Mouse (Mus musculus): Measurements from ENCODE around the gene Mrpl18. TPM values are rescaled to one million over a fixed set of nuclear protein-coding genes. Genes with fewer than 3 reads are reported as not detected.
"Not testable (repeated sequence)": the region's sequence is repeated elsewhere in the genome, so short reads cannot be mapped to it uniquely, and the experiment has no call there.

Gene Mrpl18
- 100 to 1,000 TPM; 161 to 175 (median 169) TPM for total RNA-seq (2022)

DNA sequence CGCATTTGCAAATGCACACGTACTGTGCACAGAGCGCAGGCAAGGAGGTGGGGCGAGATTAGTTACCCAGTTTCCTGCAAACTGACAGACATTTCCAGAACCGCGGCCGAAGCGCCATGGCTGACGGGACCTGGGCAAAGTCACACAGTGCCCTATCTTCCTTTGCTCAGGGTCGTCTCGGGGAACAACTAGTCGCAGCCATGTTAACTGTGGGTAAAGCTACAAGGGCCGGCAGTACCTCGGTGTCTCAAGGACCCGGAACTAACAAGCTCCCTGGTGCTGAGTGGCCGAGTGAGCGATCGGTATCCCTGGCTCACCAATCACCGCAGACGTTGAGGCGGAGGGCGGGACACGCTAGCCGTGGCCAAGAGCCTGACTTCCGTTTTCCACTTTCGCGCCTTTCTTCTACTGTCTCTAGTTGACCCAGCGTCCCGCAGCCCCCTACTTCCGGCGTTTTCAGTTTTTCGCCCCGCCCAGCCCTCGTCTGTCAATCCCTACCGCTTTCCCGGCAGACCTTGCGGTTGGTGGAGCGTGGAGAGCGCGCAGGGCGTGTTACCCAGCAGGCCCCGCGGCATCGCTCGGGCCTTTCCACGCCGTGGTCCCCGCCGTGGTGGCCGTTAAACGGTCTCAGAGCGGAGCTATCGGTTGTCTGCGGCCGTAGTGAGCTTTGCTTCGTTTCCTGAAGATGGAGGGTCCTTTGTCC, at the start of gene Mrpl18:
Gene Mrpl18, minus strand, starts transcription at position 465 of the 703 bp plus-strand sequence.
- DNase-seq (ENCODE audit: low spot score): peak; percentile 99

DNA sequence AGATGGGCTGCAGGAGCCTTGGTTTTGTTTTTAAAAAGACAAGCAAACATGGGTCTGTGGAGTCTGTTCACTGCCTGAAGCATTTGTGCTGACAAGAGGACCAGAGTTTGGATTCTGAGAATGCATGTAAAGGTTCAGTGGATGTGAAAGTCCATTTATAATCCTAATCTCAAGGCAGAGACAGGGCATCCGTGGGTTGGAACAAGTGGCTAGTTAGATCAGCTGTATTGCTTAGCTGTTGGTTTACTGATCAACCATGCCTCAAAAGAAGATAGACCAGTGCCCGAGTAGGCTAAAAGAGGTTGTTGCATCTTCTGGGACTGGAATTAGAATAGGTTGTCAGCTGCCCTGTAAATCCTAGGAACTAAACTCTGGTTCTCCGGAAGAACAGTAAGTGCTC, 47.3 kb upstream of the Mrpl18 start:
- DNase-seq (ENCODE audit: low spot score): no peak

DNA sequence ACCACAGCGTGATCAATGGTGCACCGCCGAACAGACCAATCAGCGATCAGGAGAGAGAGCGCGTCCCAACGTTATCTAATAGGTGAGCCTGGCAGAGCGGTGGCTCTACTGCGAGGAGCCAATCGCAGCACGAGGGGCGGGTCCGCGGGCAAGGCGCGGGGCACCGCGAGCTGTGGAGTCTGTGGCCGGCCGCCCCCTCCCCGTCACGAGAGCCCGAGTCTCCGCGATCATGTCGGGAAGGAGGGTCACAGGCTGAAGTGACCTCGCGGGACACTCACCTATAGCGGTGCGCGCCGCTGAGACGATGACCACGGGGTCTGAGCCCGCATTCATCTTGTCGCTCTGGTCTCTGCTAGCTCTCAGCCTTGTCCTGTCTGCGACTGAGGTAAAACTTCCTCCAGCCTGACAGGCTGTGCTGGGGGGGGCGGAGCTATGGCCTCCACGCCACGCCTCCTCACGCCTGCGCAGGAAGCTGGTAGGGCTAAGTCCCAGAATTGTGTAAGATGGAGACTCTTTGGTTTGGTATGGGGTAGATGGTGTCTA, 44.3 kb upstream of the Mrpl18 start, which contains the start of gene Acat2:
Gene Acat2, minus strand, starts transcription at position 417 of the 543 bp plus-strand sequence.
- peak; percentile 92 for DNase-seq (ENCODE audit: low spot score)

DNA sequence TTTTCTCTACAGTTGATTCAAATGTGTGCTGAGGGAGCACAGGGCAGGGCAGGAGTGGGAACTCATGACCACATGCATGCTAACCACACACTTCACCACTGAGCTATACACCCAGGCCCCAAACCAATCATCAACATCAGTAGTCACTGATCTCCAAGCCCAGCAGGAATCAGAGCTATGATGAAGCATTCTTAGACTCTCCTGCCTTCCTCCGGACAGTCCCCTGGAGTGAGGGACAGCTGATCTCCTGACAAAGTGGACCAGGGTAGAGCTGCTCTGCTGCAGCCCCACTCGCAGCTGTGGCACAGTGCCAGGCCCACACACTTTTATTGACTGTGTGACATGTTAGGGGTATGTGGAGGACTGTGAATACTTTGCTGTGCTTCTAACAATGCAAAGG, 43.2 kb upstream of the Mrpl18 start:
- DNase-seq (ENCODE audit: low spot score): not testable (repeated sequence)

DNA sequence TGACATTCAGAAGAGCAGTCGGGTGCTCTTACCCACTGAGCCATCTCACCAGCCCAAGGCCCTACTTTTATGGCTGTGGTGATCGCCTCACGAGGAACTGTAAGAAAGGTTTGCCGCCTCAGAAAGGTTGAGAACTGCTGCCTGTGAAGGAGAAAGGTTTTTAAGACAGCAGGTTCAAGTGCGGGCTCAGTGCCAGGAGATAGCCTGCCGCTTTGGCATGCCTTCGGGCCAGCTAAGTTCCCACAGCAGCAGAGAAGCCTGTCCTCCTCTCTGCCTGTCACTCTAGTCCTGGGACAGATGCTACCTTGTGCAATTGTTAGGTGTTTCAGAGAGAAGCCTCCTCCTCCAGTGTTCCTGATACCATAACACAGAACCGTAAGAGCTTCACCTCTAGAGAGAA, 40.5 kb upstream of the Mrpl18 start:
- no peak for DNase-seq (ENCODE audit: low spot score)

DNA sequence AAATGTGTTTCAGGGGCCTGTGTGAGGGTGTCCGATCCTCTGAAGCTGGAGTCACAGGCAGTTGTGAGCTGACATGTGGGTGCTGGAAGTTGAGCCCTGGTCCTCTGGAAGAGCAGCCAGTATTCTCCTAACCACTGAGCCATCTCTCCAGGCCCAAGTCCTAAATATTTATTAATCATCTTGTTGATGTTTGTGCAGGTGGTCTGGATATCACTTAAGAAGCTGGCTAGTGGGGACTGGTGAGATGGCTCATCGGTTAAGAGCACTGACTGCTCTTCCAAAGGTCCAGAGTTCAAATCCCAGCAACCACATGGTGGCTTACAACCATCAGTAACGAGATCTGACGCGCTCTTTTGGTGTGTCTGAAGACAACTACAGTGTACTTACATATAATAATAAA, 33.5 kb upstream of the Mrpl18 start:
- no peak for DNase-seq (ENCODE audit: low spot score)

DNA sequence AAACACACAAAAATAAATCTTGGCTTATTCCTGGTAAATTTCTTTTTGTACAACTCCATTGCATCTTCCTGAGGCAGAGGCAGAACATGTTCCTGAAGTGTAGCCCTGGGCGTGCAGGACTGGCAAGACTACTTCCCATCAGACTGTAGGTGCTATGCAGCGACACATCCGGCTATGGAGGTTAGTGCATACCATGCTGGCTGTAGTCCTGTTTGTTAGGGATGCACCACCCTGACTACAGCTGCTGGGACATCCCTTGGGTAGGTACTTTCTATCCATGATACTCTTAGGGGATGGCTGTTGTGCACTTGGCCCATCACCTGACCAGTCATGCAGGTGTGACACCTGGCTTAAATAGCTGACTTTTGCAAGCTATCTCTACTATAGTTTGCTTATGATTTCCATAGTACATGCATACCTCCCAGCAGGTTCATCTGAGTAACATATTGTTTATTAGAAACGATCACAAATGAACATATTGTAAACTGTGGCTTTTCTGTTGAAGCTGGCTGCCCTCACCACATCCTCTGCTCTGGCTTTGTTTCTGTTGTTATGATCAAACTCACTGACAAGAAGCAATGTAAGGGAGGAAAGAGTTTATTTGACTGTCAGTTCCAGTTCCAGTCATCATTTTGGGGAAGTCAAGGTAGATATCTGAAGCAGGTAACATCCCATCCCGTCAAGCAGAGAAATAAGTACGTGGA, 26.5 kb upstream of the Mrpl18 start:
- DNase-seq (ENCODE audit: low spot score): no peak

DNA sequence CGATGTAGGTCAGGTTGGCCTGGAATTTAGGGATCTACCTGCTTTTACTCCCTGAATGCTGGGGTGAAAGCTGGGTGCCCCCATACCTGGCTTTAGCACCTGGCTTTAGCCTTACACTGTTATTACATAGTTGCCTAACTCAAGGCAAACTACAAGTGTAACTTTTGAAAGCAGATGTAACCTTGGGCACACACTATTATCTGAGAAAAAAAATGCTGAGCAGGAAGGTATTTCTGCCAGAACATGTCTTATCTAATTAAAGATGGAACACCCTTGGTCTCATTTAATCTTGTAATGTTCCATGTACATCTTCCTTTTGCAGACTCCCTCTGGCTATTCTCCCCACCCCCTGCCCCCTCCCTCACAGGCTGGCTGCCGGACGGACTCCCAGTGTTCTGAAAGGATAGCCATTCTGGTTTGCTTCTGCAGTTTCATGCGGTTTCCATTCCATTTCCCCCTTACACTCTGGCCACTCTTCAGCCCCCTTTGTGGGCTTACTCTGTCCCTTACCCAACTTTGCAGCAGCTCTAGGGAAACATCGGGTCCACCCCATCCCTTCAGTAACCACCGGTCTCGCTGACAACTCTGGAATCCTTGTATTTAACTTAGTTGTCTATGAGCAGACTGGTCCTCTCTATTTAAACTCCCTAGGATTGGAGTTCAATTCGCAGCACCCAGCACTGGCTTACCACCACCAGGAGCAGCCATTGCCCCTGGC, 25.6 kb upstream of the Mrpl18 start:
- no peak for DNase-seq (ENCODE audit: low spot score)

DNA sequence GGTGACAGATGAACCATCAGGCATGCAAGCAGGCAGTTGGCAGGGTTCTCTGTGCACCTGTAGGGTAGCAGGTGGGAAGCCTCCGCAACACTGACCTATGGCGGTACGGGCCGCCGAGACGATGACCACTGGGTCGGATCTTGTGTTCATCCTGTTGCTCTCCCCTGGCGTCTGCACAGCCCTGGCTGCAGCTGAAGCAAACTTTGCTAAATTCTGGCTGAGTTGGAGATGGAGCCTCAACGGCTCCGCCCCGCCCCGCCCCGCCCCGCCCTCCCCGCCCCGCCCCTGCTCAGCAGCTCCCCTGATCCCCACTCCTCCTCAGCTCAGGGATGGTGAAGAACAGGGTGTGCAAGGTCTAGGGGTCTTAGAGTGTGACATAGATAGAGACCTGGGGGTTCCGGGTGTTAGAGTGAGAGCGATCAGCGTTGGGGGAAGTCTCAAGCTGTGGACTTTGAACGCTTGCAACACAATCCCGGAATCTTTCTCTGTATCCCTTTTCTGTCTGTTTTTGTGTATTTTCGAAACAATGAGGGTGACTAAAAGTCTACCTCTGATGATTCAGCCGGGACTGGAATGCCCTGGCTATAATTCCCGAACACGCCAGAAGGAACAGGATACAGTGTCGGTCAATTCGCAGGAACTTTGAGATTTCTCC, 24.1 kb upstream of the Mrpl18 start, which contains the start of gene Acat3:
Gene Acat3, minus strand, starts transcription at position 450 of the 655 bp plus-strand sequence.
- no peak for DNase-seq (ENCODE audit: low spot score)

DNA sequence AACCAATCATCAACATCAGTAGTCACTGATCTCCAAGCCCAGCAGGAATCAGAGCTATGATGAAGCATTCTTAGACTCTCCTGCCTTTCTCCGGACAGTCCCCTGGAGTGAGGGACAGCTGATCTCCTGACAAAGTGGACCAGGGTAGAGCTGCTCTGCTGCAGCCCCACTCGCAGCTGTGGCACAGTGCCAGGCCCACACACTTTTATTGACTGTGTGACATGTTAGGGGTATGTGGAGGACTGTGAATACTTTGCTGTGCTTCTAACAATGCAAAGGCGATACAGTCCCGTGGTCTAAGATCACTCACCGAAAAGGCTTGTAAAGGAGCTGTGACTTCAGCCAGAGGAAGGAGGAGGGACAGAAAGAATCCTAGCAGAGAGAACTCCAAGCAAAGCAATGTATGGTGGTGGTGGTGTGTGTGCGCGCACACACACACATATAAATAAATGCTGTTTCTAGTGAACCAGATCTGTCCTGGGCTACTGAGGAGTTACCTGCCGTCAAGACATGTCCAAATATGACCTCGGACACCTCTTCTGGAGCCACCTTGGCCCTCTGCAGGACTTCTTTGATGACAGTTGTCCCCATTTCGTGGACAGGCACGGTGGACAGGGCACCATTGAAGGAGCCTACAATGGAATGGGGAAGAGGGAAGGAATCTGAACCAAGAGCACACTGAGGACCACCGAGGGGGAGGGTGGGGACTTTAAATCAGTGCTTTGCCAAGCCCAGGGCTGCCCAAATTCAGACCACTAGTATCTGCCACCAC, 23.4 kb upstream of the Mrpl18 start:
- not testable (repeated sequence) for DNase-seq (ENCODE audit: low spot score)

DNA sequence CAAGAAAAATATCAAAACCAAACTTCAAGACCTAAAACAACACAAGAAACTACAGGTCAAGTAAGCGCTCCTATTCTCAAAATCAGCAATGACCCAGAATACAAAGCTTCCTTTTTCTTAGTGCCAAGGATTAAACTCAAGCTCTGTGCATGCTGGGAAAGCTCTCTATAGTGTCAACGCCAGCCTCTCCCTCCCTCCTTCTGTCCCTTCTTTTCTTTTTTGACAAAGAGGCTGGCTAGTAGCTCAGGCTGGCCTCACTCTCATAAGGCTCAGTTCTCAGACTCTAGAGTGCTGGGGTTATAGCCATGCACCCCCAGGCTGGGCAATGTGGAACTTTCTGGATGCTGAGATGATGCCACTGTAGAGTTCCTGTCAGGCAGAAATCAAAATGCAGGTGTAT, 21.9 kb upstream of the Mrpl18 start:
- DNase-seq (ENCODE audit: low spot score): no peak

DNA sequence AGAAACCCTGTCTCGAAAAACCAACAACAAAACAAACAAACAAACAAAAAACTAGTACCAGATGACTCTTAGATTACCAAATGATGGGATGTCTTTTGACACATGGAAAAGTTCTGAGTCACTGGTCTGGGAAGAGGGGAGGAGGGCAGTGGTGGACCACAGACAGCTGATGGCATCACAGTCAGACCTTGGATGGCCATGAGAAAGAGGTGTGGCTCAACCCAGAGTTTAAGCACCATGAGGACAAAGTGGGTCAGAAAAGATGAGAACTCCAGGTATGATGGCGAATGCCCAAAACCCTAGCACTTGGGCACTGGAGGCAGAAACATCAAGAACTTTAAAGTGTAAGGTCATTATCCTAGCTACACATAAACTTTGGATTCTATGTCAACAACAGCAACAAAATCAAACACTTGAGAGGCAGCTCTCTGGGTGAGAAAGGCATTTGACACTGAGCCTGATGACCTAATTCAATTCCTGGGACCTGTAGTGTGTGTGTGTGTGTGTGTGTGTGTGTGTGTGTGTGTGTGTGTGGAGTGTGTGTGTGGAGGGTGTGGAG, 21.3 kb upstream of the Mrpl18 start:
- DNase-seq (ENCODE audit: low spot score): no peak

DNA sequence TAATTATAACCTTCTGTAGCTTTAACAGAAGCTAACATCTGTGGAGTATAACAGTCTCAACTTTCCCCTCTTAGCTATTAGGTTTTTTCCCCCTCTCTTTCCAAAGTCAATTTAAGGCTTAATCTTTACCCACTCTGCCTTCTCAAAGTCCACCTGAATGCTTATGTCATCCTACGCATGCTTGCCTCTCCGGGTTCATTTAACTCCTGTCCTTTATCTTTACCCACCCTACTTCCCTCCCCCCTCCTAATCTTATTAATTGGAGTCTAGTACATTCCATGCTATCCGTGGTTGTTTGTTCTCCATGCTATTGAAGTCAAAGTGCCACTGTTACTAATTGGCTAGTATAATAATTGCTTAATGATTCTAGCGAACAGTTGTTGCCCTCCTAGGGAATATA, 19.6 kb upstream of the Mrpl18 start:
- DNase-seq (ENCODE audit: low spot score): no peak

DNA sequence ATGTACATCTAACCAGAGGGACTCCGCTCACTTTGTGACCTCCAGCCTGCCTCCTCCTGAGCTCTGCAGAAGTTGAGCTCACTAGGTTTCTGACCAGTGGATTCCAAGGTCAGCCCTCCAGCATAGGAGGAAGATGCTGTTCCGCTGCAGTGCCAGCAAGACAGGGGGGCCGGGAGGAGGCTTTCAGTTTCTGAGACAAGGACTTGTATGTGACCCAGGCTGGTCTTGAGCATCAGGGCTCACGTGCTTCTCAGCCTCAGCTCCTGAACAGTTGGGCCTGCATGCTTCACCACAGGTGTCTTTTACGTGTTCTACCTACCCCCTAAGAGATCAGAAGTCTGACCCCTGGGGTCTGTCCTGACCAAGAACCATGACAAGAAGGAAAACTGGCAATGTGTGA, 15.4 kb upstream of the Mrpl18 start:
- not testable (repeated sequence) for DNase-seq (ENCODE audit: low spot score)

DNA sequence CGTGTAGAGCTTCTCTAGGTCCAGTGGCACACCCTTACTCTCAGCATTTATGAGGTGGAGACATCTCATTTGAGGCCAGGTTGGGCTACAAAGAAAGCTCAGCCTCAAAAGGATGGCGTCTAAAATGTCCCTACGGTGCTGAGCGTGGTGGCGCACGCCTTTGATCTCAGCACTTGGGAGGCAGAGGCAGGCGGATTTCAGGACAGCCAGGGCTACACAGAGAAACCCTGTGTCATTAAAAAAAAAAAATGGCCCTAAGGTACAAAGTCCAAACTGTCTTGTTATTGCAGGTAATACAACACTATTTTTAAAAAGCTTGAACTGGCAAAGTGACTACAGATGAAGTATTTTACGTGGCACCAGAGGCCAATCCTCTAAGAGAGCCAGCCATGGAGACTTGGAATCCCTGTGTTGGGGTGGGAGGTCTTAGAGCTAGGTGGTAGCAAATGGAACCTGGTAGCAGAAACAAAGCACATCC, 9.6 kb upstream of the Mrpl18 start:
- no peak for DNase-seq (ENCODE audit: low spot score)

DNA sequence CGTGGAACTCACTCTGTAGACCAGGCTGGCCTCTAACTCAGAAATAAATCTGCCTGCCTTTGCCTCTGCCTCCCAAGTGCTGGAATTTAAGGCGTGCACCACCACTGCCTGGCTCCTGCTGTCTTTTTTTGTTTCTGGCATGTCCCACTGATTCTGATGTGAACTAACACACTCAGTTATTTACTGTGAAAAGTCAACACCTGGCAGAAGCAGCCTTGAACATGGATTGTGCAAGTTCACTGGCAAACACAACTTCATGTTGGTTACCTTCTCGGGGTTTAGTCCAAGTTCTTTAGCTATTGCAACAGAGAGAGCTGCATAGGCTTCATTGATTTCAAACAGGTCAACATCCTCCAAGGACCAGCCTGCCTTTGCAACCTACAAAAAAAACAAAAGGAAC, 8.9 kb upstream of the Mrpl18 start:
- DNase-seq (ENCODE audit: low spot score): no peak

DNA sequence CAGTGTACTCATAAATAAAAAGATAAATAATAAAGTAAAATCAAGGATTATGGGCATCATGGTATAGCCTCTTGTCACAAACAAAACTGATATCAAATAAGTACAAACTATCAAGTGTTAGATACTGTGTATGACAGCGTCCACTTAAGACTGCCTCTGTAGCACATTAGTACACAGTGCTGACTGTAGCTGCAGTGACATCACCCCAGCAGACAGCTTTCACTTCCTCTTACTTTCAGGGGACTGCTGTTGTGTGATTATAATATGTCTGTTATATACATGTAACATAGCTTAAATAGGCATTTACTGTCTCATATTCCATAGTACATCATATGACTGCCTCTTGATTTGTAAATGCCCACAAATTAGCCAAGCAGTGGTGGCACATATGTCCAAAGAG, 4.9 kb upstream of the Mrpl18 start:
- DNase-seq (ENCODE audit: low spot score): no peak

DNA sequence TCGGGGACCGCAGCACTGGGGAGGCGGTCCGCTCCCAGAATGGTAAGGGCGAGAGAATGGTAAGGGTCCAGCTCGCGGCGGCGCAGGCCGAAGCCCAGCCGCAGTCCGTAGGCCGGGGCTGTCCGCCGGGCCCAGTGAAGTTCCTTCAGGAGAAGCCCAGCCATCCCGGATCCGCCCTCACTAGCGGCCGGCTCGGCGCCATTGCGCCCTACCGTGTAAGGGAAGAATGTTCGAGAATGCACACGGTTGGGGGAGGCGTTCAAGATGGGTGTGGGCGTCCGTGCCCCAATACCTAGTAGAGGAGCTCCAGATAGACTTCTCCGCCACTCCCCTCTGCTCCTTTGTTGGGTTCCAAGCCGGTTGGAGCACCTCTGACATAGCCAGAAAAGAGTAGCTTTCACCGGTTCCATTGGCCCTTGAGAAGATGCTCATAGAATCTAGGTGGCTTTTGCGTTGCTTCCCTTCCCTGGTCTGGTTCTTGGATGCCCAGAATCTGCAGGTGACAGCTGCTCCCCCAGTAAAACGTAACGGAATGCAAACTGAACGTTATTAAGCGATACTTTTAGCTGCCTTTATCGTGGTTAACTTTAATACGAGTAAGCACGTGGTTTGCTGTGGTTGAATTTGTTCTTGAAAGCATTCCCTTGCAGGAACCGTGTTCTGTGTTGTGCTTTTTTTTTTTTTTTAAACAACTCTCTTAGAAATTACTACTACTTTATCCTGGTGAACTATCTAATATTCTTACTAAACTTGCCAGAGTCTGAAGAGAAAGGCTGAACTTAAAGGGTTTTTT, 639 bp upstream of the Mrpl18 start:
- DNase-seq (ENCODE audit: low spot score): no peak

DNA sequence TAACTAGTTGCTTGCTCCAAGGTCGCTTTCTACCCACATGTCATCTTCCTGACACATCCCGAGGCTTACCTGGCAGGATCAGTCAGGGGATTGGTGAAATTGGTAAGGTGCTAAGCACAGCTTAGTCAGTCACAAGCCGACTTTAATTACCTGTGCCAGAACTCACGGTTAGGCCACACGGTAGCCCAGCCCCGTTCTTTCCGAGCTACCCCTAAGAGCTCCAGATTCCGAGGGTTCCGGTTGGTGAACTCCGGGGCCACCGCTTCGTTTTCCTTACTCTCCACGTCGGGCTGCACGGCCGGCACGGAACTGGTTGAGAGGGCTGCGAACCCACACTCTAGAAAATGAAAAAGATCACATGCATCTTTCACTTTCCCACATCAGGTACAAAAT, 661 bp downstream of the Mrpl18 start, which contains the start of gene Tcp1:
Gene Tcp1, plus strand, starts transcription at position 214 of the 393 bp plus-strand sequence.
- no peak for DNase-seq (ENCODE audit: low spot score)

DNA sequence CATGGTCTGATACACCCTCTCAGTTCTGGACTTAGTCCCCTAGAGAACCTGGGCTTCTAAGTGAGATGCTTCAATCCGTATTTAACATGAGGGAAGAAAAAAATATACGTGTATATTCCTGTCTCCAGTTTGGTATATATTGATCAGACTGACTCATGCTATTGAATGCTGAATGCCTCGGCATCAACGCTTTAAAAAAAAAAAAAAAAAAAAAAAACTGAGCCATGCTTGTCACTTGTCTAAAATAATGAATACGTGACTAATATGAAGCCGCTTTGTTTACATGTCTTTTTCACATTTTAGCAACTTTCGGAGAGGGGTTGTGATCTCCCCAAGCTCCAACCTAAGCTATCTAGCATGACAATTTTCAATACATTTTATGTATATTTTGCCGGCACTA, 5.8 kb downstream of the Mrpl18 start:
- DNase-seq (ENCODE audit: low spot score): no peak
